Mouse (Mus musculus): ENCODE measurements around the gene Edaradd.
A peak's percentile ranks its signal among the peaks of the same experiment; 100 is the strongest.
"Not testable (repeated sequence)": the region's sequence is repeated elsewhere in the genome, so short reads cannot be mapped to it uniquely, and the experiment has no call there.

Gene Edaradd

GRCm38 (mm10) chr13:12511189-12511965 is 8.9 kb downstream of the Edaradd start:
- DNase-seq (ENCODE audit: low spot score), result no peak

GRCm38 (mm10) chr13:12510032-12510431 is 10.2 kb downstream of the Edaradd start:
- no peak for DNase-seq (ENCODE audit: low spot score)

GRCm38 (mm10) chr13:12507426-12507825 is 12.8 kb downstream of the Edaradd start:
- no peak for DNase-seq (ENCODE audit: low spot score)

- no peak for DNase-seq (ENCODE audit: low spot score)
These were observed 14.9 kb downstream of the Edaradd start for GRCm38 (mm10) chr13:12505359-12505758.

GRCm38 (mm10) chr13:12503238-12503751 is 16.9 kb downstream of the Edaradd start:
- no peak for DNase-seq (ENCODE audit: low spot score)

GRCm38 (mm10) chr13:12502665-12503237 is 17.5 kb downstream of the Edaradd start:
- no peak for DNase-seq (ENCODE audit: low spot score)

- no peak for DNase-seq (ENCODE audit: low spot score)
These were observed 21.1 kb downstream of the Edaradd start for GRCm38 (mm10) chr13:12499107-12499506.

GRCm38 (mm10) chr13:12497809-12498208 is 22.4 kb downstream of the Edaradd start:
- no peak for DNase-seq (ENCODE audit: low spot score)

- DNase-seq (ENCODE audit: low spot score), result no peak
These were observed 25.5 kb downstream of the Edaradd start for GRCm38 (mm10) chr13:12494750-12495149.

GRCm38 (mm10) chr13:12492515-12492914 is 27.7 kb downstream of the Edaradd start:
- no peak for DNase-seq (ENCODE audit: low spot score)

GRCm38 (mm10) chr13:12485640-12486039 is 34.6 kb downstream of the Edaradd start:
- DNase-seq (ENCODE audit: low spot score), result peak; percentile 41

GRCm38 (mm10) chr13:12485197-12485596 is 35.0 kb downstream of the Edaradd start:
- DNase-seq (ENCODE audit: low spot score), result no peak

- no peak for DNase-seq (ENCODE audit: low spot score)
These were observed 40.4 kb downstream of the Edaradd start for GRCm38 (mm10) chr13:12479802-12480201.

GRCm38 (mm10) chr13:12478301-12478700 is 41.9 kb downstream of the Edaradd start:
- DNase-seq (ENCODE audit: low spot score), result no peak

- no peak for DNase-seq (ENCODE audit: low spot score)
These were observed 43.4 kb downstream of the Edaradd start for GRCm38 (mm10) chr13:12476886-12477285.

GRCm38 (mm10) chr13:12475239-12475638 is 45.0 kb downstream of the Edaradd start:
- DNase-seq (ENCODE audit: low spot score), result no peak

GRCm38 (mm10) chr13:12473724-12474378 is 46.4 kb downstream of the Edaradd start:
- DNase-seq (ENCODE audit: low spot score), result peak; percentile 75

GRCm38 (mm10) chr13:12468488-12468887 is 51.8 kb downstream of the Edaradd start:
- no peak for DNase-seq (ENCODE audit: low spot score)

- DNase-seq (ENCODE audit: low spot score), result no peak
These were observed 55.4 kb downstream of the Edaradd start, which contains the start of gene Lgals8 for GRCm38 (mm10) chr13:12464844-12465243. TSS of gene Lgals8 (minus strand) at chr13:12464944.

GRCm38 (mm10) chr13:12464159-12464558 is 56.1 kb downstream of the Edaradd start:
- not testable (repeated sequence) for DNase-seq (ENCODE audit: low spot score)

- DNase-seq (ENCODE audit: low spot score), result no peak
These were observed 57.6 kb downstream of the Edaradd start for GRCm38 (mm10) chr13:12462623-12463022.

- DNase-seq (ENCODE audit: low spot score), result no peak
These were observed 58.5 kb downstream of the Edaradd start for GRCm38 (mm10) chr13:12461730-12462119.
